Mouse (Mus musculus): ENCODE data around the gene Slc16a14. TPM values are rescaled to one million over a fixed set of nuclear protein-coding genes. Genes with fewer than 3 reads are reported as not detected.

Gene Slc16a14
- total RNA-seq, 4 experiments from 2014 or later: 12.7 to 15.3 (median 13.3) TPM

DNA sequence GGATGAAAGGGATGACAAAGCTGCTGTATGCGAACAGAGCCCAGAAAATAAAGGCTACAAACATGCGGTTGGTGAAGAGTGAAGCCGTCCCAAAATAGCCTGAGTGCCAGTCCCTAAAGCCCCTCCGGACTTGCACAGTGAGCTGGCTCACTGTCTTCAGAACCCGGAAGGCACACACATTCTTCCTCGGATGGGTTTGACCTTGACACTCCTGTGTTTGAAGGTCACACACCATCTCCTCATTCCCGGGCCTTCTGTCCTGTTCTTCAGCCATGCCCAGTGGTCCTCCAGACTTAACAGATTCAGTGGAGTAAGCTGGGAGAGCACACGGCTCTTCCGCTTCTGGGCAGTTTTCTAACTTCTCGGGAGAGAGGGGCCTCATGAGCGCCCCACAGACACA, 22.4 kb downstream of the Slc16a14 start:
- no peak for DNase-seq (ENCODE audit: low spot score in 2 of 2)

GRCm38 (mm10) chr1:84910177-84910804, 24.6 kb downstream of the Slc16a14 start:
- DNase-seq (ENCODE audit: low spot score in 2 of 2): no peak

- no peak for DNase-seq (ENCODE audit: low spot score in 2 of 2)
Measured at GRCm38 (mm10) chr1:84904467-84904866, 30.5 kb downstream of the Slc16a14 start.

DNA sequence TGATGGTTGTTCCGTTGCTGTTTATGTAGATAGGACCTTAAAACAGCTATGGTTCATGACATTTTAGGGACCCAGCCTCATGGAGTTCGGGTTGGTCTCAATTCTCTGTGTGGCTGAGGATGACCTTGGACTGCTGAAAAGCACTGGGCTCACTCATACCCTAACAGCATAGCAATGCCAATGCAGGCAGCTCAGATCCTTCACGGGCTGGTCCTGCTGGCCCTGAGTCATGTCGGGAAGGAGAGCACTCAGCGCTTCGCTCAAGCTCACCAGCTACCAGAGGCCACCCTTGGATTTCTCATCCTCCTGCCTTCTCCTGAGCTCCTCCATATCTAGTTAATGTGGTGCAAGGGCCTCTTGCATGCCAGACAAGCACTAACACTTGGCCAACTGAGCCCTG, 35.8 kb downstream of the Slc16a14 start:
- DNase-seq (ENCODE audit: low spot score in 2 of 2): no peak

DNA sequence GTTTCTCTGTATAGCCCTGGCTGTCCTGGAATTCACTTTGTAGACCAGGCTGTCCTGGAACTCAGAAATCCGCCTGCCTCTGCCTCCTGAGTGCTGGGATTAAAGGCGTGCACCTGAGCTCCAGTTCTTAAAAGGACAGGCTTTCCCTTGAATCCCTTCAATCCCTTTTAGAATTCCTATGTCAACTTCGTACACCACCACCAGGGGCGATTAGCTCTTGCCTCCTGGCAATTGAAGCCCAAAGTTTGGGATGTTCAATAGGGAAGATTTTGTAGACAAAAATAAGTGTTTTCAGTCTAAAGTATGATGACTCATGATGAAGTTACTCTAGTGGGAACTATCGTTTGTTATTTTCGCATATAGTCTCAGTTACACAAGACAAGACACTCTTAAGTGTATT, 37.6 kb downstream of the Slc16a14 start:
- no peak for DNase-seq (ENCODE audit: low spot score in 2 of 2)

DNA sequence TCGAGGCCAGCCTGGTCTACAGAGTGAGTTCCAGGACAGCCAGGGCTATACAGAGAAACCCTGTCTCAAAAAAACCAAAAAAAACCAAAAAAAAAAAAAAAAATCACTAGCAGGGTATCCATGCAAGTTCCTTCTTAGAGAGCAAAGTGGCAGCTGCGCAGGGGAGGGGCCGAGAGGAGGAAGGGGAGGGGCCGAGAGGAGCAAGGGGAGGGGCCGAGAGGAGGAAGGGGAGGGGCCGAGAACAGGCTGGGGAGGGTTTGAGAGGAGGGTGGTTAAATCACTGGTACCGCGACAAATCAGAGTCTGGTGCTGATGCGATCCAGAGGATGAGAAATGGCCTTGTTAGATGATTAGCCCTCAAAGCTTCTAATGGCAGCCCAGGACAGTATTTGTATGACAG, 43.2 kb downstream of the Slc16a14 start:
- DNase-seq (ENCODE audit: low spot score in 2 of 2): no peak

DNA sequence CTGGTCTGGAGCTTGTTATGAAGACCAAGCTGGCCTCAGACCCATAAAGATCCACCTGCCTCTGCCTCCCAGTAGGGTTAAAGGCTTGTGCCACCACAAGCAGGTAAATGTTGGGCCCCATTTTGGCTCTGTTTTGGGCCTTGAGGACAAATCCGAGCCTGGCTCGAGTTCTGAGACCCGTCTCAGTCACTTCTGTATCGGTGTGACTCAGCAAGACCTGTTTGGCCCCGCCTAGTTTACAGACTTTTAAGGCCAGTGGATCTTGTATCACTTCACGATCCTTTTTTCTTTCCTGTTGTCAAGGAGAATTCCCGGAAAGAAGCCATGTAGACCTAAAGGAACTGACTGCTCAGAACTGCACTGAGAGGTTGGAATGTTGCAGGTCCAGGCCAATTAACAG, 44.4 kb downstream of the Slc16a14 start:
- no peak for DNase-seq (ENCODE audit: low spot score in 2 of 2)

DNA sequence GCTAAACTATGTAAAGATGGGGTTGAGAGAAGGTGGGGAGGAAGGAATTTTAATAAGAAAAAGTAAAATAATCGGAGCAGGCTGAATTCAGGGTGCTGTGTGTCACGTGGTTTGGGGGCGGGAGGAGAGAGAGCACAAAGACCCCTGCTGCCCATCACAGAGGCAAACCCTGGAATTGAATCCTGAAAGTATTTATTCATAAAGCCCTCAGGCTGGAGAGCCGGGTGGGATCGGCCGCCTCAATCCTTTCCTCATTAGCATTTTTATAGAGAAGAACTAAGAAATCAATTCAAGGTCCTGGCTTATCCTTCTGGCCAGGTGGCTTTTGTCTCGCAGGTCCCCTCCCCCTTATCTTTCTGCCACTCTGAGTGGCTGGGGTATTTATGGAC, 44.9 kb downstream of the Slc16a14 start:
- DNase-seq (ENCODE audit: low spot score in 2 of 2): no peak

- DNase-seq (ENCODE audit: low spot score in 2 of 2): no peak
Measured at GRCm38 (mm10) chr1:84889330-84890004, 45.5 kb downstream of the Slc16a14 start.

- no peak for DNase-seq (ENCODE audit: low spot score in 2 of 2)
Measured at GRCm38 (mm10) chr1:84885921-84886320, 49.0 kb downstream of the Slc16a14 start.

DNA sequence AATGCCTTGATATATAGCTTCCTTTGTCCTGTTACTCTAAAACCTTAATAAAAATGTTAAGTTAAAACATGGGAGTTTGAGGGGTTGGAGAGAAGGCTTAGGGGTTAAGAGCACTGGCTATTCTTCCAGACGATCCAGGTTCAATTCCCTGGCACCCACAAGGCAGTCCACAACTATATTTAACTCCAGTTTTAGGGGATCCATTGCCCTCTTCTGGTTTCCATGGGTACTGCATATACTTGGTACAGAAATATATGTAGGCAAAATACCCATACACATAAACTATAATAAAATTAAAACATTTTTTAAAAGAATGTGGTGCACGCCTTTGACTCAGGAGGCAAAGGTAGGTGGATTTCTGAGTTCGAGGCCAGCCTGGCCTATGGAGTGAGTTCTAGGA, 49.8 kb downstream of the Slc16a14 start:
- no peak for DNase-seq (ENCODE audit: low spot score in 2 of 2)

GRCm38 (mm10) chr1:84883889-84884288, 51.0 kb downstream of the Slc16a14 start:
- no peak for DNase-seq (ENCODE audit: low spot score in 2 of 2)

GRCm38 (mm10) chr1:84882937-84883336, 52.0 kb downstream of the Slc16a14 start:
- DNase-seq (ENCODE audit: low spot score in 2 of 2): no peak

- no peak for DNase-seq (ENCODE audit: low spot score in 2 of 2)
Measured at GRCm38 (mm10) chr1:84882066-84882532, 52.8 kb downstream of the Slc16a14 start.

DNA sequence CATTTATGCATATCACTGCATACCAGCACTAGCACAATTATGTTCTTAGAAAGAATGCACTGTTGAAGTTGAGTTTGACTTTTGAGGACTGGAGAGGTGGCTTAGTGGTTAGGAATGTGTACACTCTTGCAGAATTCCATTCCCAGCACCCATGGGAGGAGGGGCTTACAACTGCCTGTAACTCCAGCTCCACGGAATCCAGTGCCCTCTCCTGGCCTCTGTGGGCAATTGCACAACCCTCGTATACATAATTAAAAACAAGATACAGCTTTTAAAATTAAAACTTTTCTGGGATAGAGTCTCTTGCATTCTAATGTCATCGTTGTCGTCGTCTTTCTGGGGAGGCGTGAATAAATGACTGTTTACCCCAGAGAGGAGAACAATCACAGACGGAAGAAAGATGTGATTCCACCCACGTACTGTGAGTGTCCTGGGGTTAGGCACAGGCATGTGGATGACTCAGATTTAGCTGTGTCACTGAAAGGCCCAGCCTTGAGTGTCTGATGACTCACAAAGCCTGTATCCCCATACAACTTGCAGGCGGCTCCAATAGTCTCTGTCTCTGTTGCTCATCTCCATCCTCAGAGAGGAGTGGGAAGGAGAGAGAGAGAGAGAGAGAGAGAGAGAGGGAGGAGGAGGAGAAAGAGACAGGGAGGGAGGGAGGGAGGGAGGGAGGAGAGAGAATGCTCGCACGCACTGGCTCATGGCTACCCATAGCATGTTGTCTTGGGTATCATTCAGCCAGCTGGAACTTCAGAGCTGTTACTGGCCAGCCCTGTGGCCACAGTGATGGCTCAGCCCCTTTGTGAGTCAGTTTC, 53.5 kb downstream of the Slc16a14 start:
- DNase-seq (ENCODE audit: low spot score in 2 of 2): peak; percentile 23 to 62

GRCm38 (mm10) chr1:84879571-84880120, 55.3 kb downstream of the Slc16a14 start:
- no peak for DNase-seq (ENCODE audit: low spot score in 2 of 2)

- DNase-seq (ENCODE audit: low spot score in 2 of 2): no peak
Measured at GRCm38 (mm10) chr1:84877590-84877989, 57.3 kb downstream of the Slc16a14 start.

- DNase-seq (ENCODE audit: low spot score in 2 of 2): no peak
Measured at GRCm38 (mm10) chr1:84872939-84873338, 62.0 kb downstream of the Slc16a14 start.

DNA sequence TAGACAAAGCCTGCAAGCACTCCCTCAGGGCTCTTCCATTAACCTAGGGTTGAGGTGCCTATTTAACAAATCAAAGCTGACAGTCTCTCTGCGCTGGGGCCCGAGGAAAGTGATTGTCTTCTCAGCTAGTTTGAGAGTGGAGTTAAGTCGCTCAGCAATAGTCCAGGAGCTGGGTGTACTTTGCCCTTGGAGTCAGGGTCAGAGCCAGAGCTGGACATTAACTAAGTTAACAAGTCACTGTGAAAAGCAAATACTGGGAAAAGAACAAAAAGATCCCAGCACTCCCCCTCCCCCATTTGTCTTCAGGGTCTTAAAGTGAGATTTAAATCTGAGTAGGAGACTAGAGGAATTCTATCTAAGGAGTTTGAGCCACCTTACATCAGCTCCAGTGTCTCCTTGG, 62.8 kb downstream of the Slc16a14 start:
- DNase-seq (ENCODE audit: low spot score in 2 of 2): no peak

DNA sequence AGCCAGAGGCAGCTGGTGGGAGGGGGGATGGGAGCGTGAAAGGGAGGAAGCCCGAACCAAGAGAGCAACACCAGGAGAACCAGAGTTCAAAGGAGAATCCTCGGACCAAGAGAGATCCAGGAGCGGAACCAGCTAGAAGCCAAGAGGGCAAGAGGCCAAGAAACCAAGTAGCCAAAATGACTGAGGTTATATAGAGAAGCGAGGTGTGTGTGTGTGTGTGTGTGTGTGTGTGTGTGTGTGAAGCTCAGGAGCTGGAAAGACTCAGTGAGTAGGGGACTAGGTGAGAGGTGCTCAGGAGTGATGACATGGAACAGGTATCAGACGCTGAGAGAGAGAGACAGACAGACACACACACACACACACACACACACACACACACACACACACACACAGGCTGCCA, 63.8 kb downstream of the Slc16a14 start:
- DNase-seq (ENCODE audit: low spot score in 2 of 2): no peak

DNA sequence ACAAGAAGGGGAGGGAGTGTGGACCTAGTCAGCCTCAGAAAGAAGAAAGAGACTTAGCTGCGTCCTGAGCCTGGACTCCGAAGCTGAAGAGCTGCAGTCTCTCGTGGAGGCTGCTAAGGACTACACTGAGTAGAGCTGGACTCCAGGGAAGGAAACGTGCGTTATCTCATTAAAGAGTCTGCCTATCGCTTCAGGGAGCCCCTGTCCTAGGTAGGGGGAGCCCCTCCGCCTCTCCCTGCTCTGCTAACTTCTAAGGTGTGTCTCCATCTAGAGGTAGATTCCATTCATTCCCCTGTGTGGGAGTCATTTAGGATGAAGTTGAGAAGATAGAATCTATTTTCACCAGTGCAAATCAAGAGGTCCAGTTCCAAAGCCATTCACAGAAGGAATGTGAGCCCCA, 65.4 kb downstream of the Slc16a14 start:
- DNase-seq (ENCODE audit: low spot score in 2 of 2): no peak

- DNase-seq (ENCODE audit: low spot score in 2 of 2): no peak
Measured at GRCm38 (mm10) chr1:84868841-84869240, 66.1 kb downstream of the Slc16a14 start.

Measured in layer of hippocampus, adult 8-10 months (tissue).